Mouse (Mus musculus) C2C12 (cell line): ENCODE measurements around the gene Ptprk.

Experiments used
- CTCF ChIP-seq: IDR thresholded peaks from one replicate; pipeline ENCODE4 v1.5.1; 2011; ENCODE audit not compliant: control insufficient read depth, insufficient read depth, insufficient read length
- USF1 ChIP-seq: IDR thresholded peaks from one replicate; pipeline ENCODE4 v1.6.1; 2011; ENCODE audit warnings: low read depth, mild to moderate bottlenecking, control low read depth, moderate library complexity

- TF ChIP-seq USF1 (no peak), CTCF (no peak)
Observed at GRCm38 (mm10) chr10:28436084-28436483, 361.5 kb downstream of the Ptprk start.
